Mouse (Mus musculus) MEL (cell line): Measurements from ENCODE around the gene Il17re. TPM values are rescaled to one million over a fixed set of nuclear protein-coding genes. Genes with fewer than 3 reads are reported as not detected.
A peak's percentile ranks its signal among the peaks of the same experiment; 100 is the strongest.

Experiments used
- DNase-seq: peaks from one replicate; pipeline ENCODE4 v3.0.0; 2011; ENCODE audit warnings: low read depth, low spot score
- H3K27ac ChIP-seq: 2 replicates; pipeline ENCODE4 v1.5.1; 2012; ENCODE audit warnings: low read depth, mild to moderate bottlenecking, control low read depth, low read length, moderate library complexity; ENCODE audit not compliant: control insufficient read depth
- H3K27me3 ChIP-seq, 2 experiments: fragments of 150-350 bp in 1 of 2; sonication (generic) in 1 of 2; 2 replicates each; pipeline ENCODE4 v1.6.1; 2012; ENCODE audit warnings: low read length in 2 of 2, mild to moderate bottlenecking in 2 of 2, improper control_type of control experiment in 1 of 2, moderate library complexity in 1 of 2; ENCODE audit not compliant: insufficient read depth in 2 of 2, control insufficient read depth in 1 of 2
- H3K36me3 ChIP-seq, 2 experiments: 2 replicates each; pipeline ENCODE4 v1.6.1; 2012 to 2014; ENCODE audit warnings: low read length in 2 of 2, improper control_type of control experiment in 1 of 2, inconsistent platforms in 1 of 2, mild to moderate bottlenecking in 1 of 2; ENCODE audit not compliant: insufficient read depth in 2 of 2, control insufficient read depth in 1 of 2
- H3K4me1 ChIP-seq, 2 experiments: fragments of 150-350 bp in 1 of 2; sonication (generic) in 1 of 2; 2 replicates each; pipeline ENCODE4 v1.6.1; 2012; ENCODE audit warnings: low read length in 2 of 2, improper control_type of control experiment in 1 of 2, mild to moderate bottlenecking in 1 of 2; ENCODE audit not compliant: insufficient read depth in 2 of 2, control insufficient read depth in 1 of 2
- H3K4me3 ChIP-seq, 2 experiments: fragments of 150-350 bp in 1 of 2; sonication (generic) in 1 of 2; 2 replicates each; pipeline ENCODE4 v1.5.1; 2012; ENCODE audit warnings: low read depth in 2 of 2, low read length in 2 of 2, mild to moderate bottlenecking in 2 of 2, moderate library complexity in 2 of 2, control low read depth in 1 of 2, improper control_type of control experiment in 1 of 2; ENCODE audit not compliant: control insufficient read depth in 1 of 2, insufficient read depth in 1 of 2
- H3K79me2 ChIP-seq: 2 replicates; pipeline ENCODE4 v1.6.1; 2012; ENCODE audit warnings: mild to moderate bottlenecking, low read length, moderate library complexity; ENCODE audit not compliant: control insufficient read depth, poor library complexity, insufficient read depth
- H3K9ac ChIP-seq: 2 replicates; pipeline ENCODE4 v1.6.1; 2012; ENCODE audit warnings: low read depth, mild to moderate bottlenecking, control low read depth, low read length, moderate library complexity; ENCODE audit not compliant: control insufficient read depth, poor library complexity, severe bottlenecking
- H3K9me3 ChIP-seq: fragments of 150-350 bp; sonication (generic); replicated peaks from 2 replicates; pipeline ENCODE4 v1.6.1; 2012; ENCODE audit warnings: mild to moderate bottlenecking, low read length, improper control_type of control experiment, moderate library complexity; ENCODE audit not compliant: insufficient read depth
- CTCF ChIP-seq, 3 experiments: IDR thresholded peaks in 2 of 3; conservative IDR thresholded peaks in 1 of 3; 2 replicates each; pipeline ENCODE4 v1.5.1; 2011 to 2012; ENCODE audit warnings: low read length in 3 of 3, low read depth in 2 of 3, mild to moderate bottlenecking in 2 of 3, improper control_type of control experiment in 1 of 3, inconsistent platforms in 1 of 3, mixed read lengths in 1 of 3, moderate library complexity in 1 of 3; ENCODE audit not compliant: control insufficient read depth in 1 of 3, insufficient read depth in 1 of 3, poor library complexity in 1 of 3, severe bottlenecking in 1 of 3
- ELF1 ChIP-seq: IDR thresholded peaks from 2 replicates; pipeline ENCODE4 v1.6.1; 2014; ENCODE audit warnings: low read depth, mild to moderate bottlenecking, inconsistent platforms, low read length, improper control_type of control experiment, moderate library complexity
- ETS1 ChIP-seq: IDR thresholded peaks from 2 replicates; pipeline ENCODE4 v1.6.1; 2012; ENCODE audit warnings: low read depth, mild to moderate bottlenecking, inconsistent platforms, low read length, improper control_type of control experiment, moderate library complexity
- GABPA ChIP-seq: IDR thresholded peaks from 2 replicates; pipeline ENCODE4 v1.6.1; 2012; ENCODE audit warnings: low read depth, mild to moderate bottlenecking, inconsistent platforms, low read length, improper control_type of control experiment, moderate library complexity
- GATA1 ChIP-seq: IDR thresholded peaks from 2 replicates; pipeline ENCODE4 v1.6.1; 2011; ENCODE audit warnings: low read depth, low read length, improper control_type of control experiment
- HCFC1 ChIP-seq: IDR thresholded peaks from 2 replicates; pipeline ENCODE4 v1.6.1; 2012; ENCODE audit warnings: low read depth, mild to moderate bottlenecking, inconsistent platforms, low read length, improper control_type of control experiment, moderate library complexity
- MAZ ChIP-seq: IDR thresholded peaks from 2 replicates; pipeline ENCODE4 v1.6.1; 2012; ENCODE audit warnings: low read depth, mild to moderate bottlenecking, inconsistent platforms, low read length, improper control_type of control experiment
- MXI1 ChIP-seq: IDR thresholded peaks from 2 replicates; pipeline ENCODE4 v1.6.1; 2011; ENCODE audit warnings: mild to moderate bottlenecking, low read depth, low read length, improper control_type of control experiment
- MYC ChIP-seq: IDR thresholded peaks from 2 replicates; pipeline ENCODE4 v1.6.1; 2011; ENCODE audit warnings: low read depth, mild to moderate bottlenecking, low read length, improper control_type of control experiment, moderate library complexity
- POLR2AphosphoS2 ChIP-seq: IDR thresholded peaks from 2 replicates; pipeline ENCODE4 v1.6.1; 2011; ENCODE audit warnings: low read length, improper control_type of control experiment
- RCOR1 ChIP-seq: IDR thresholded peaks from 2 replicates; pipeline ENCODE4 v1.6.1; 2012; ENCODE audit warnings: low read depth, mild to moderate bottlenecking, inconsistent platforms, low read length, improper control_type of control experiment
- TCF12 ChIP-seq: IDR thresholded peaks from 2 replicates; pipeline ENCODE4 v1.6.1; 2014; ENCODE audit warnings: low read depth, mild to moderate bottlenecking, inconsistent platforms, low read length, improper control_type of control experiment, moderate library complexity
- UBTF ChIP-seq: IDR thresholded peaks from 2 replicates; pipeline ENCODE4 v1.6.1; 2012; ENCODE audit warnings: low read depth, mild to moderate bottlenecking, inconsistent platforms, low read length, improper control_type of control experiment, moderate library complexity, borderline replicate concordance; ENCODE audit not compliant: insufficient read depth
- USF2 ChIP-seq, 2 experiments: IDR thresholded peaks; 2 replicates each; pipeline ENCODE4 v1.6.1; 2011 to 2012; ENCODE audit warnings: improper control_type of control experiment in 2 of 2, low read length in 2 of 2, borderline replicate concordance in 1 of 2, inconsistent platforms in 1 of 2, low read depth in 1 of 2, mild to moderate bottlenecking in 1 of 2; ENCODE audit not compliant: insufficient read depth in 1 of 2
- ZC3H11A ChIP-seq: IDR thresholded peaks from 2 replicates; pipeline ENCODE4 v1.6.1; 2012; ENCODE audit warnings: low read depth, mild to moderate bottlenecking, inconsistent platforms, low read length, improper control_type of control experiment
- polyA plus RNA-seq, 2 experiments: library from polyadenylated mRNA; stranded (reverse) in 1 of 2; unstranded in 1 of 2; fragments of >175 nt in 1 of 2; fragments of >200 nt in 1 of 2; gene quantifications; 2 replicates each; pipeline versions ENCODE4 v1.2.1 to v1.2.4; 2012; ENCODE audit warnings: low replicate concordance in 2 of 2, low read depth in 1 of 2; ENCODE audit not compliant: insufficient read length in 2 of 2, insufficient read depth in 1 of 2, missing spikeins in 1 of 2
- total RNA-seq: library from RNA; depleted of rRNA; stranded (reverse); fragments of 300-350 nt; gene quantifications from 2 replicates; pipeline ENCODE4 v1.2.3, GENCODE M21; 2012

The Il17re gene
- total and polyA plus RNA-seq, 3 experiments: not detected

DNA sequence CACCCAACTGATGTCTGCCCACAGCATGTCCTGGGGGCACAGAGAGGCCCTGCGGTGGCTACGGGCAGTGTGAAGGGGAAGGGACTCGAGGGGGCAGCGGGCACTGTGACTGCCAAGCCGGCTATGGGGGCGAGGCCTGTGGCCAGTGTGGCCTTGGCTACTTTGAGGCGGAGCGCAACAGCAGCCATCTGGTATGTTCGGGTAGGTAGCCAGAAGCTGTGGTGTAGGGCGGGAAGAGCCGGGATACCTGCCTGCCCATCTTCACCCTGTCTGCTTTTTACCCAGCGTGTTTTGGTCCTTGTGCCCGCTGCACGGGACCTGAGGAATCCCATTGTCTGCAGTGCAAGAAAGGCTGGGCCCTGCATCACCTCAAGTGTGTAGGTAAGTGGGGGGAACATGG lies 31.1 kb downstream of the Il17re start:
- Histone ChIP-seq H3K79me2 (no peaks in the 10 kb centered on the region), H3K9me3 (no peaks in the 10 kb centered on the region), H3K27me3 (no peaks in the 10 kb centered on the region), H3K27ac (no peak overlapping the region), H3K9ac (no peak overlapping the region), H3K36me3 (peaks cover 0 to 12% of the 10 kb centered on the region in 2 experiments; a peak in 2 of 4 replicates), H3K4me1 (peaks cover 6 to 15% of the 10 kb centered on the region in 2 experiments), H3K4me3 (no peak overlapping the region)
- TF ChIP-seq ZC3H11A: no peak
- TF ChIP-seq RCOR1: no peak
- no peak for DNase-seq

DNA sequence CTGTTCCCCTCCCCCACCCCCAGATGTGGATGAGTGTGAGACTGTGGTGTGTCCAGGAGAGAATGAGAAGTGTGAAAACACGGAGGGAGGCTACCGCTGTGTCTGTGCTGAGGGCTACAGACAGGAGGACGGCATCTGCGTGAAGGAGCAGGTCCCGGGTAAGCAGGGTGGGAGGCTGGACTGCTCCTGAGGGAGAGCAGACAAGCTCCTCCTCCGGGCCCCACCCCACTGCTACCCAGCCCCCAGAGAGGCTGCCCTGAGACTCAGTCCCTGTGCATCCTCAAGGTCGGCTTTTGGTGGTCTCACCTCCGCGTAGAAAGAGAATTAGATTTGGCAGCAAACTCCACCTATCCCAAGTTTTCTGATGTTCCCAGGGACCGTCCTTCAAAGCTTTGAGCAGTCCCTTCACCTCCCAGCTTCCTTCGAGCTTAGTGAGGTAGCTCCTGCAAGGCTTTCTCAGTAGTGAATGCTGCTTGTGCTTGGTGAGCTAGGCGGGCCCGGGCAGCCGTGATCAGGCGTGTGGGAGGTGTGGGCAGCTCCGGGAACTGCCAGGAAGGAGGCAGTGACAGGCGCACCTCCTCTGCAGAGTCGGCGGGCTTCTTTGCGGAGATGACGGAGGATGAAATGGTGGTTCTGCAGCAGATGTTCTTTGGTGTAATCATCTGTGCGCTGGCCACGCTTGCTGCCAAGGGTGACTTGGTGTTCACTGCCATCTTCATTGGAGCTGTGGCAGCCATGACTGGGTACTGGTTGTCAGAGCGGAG lies 34.0 kb downstream of the Il17re start:
- peaks cover 0 to 5% of the 10 kb centered on the region in 2 experiments; a peak in 2 of 4 replicates for H3K4me1 ChIP-seq
- H3K36me3 ChIP-seq: peaks cover 0 to 4% of the 10 kb centered on the region in 2 experiments; a peak in 2 of 4 replicates
- no peaks in the 10 kb centered on the region for H3K9me3 ChIP-seq
- DNase-seq: no peak
- no peak overlapping the region for H3K27ac ChIP-seq
- no peak for TF ChIP-seq TCF12
- no peak for TF ChIP-seq USF2 (IDR thresholded peaks at IDR 0.05; ENCODE audit: borderline replicate concordance in 1 of 2, insufficient read depth in 1 of 2, low read depth in 1 of 2, low read length in 2 of 2)
- no peak for TF ChIP-seq GABPA
- no peak for TF ChIP-seq ETS1
- no peak for TF ChIP-seq ELF1
- no peak for TF ChIP-seq MXI1
- no peak for TF ChIP-seq POLR2AphosphoS2
- TF ChIP-seq GATA1: no peak
- no peak for TF ChIP-seq UBTF
- TF ChIP-seq HCFC1: no peak
- TF ChIP-seq MYC: no peak
- TF ChIP-seq ZC3H11A: no peak
- no peak overlapping the region for H3K9ac ChIP-seq
- no peaks in the 10 kb centered on the region for H3K27me3 ChIP-seq
- H3K4me3 ChIP-seq: no peak overlapping the region
- no peaks in the 10 kb centered on the region for H3K79me2 ChIP-seq

GRCm38 (mm10) chr6:113494258-113494788 lies 36.0 kb downstream of the Il17re start:
- no peaks in the 10 kb centered on the region for H3K79me2 ChIP-seq
- H3K9me3 ChIP-seq: no peaks in the 10 kb centered on the region
- H3K4me3 ChIP-seq: no peak overlapping the region
- peak in 2 of 3 experiments; percentile 2 to 46; a peak in 3 of 6 replicates for TF ChIP-seq CTCF (IDR thresholded peaks at IDR 0.05 in 2 of 3, conservative IDR thresholded peaks at IDR 0.05 in 1 of 3; ENCODE audit: control insufficient read depth in 1 of 3, insufficient read depth in 1 of 3, low read depth in 2 of 3, low read length in 3 of 3, poor library complexity in 1 of 3, severe bottlenecking in 1 of 3)
- no peak for TF ChIP-seq MAZ
- no peaks in the 10 kb centered on the region for H3K4me1 ChIP-seq
- DNase-seq: no peak
- no peak overlapping the region for H3K9ac ChIP-seq
- H3K36me3 ChIP-seq: no peaks in the 10 kb centered on the region
- H3K27me3 ChIP-seq: no peaks in the 10 kb centered on the region
- H3K27ac ChIP-seq: no peak overlapping the region
